Mouse (Mus musculus): ENCODE measurements around the gene Dot1l. TPM values are rescaled to one million over a fixed set of nuclear protein-coding genes. Genes with fewer than 3 reads are reported as not detected.

Gene Dot1l
- polyA plus RNA-seq, 1 experiment from 2014 or later = 7.5 TPM

DNA sequence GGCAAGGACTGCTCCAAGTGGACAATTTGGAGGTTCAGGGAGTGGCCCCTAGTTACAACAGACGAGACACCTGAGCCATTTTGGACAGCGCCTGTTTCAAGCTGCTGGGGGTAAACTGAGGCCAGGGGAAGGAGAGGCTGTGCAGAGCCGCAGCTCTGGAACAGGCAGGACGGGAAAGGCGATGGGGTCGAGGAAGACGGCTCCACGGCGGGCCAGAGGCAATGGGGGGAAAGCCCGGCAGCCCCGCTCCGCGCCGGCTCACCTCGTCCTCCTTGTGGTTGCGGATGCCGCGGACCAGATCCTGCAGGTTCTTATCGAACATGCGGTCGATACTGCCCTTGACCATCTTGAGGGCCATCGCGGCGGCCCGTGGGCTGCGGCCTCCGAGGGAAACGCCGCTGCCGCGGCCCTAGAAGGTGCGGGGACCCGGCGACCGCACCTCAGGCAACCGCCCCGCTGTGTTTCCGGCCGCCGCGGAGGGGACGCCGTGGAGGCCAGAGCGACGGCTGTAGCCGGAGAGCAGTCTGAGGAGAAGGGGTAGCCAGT, 13.3 kb upstream of the Dot1l start:
- H3K9ac ChIP-seq (ENCODE audit: low read depth, low read length) = peak overlapping the region; percentile 96
- no peaks in the 10 kb centered on the region for H3K9me3 ChIP-seq (replicated peaks; ENCODE audit: control insufficient read depth, low read length)
- peak; percentile 35; the same call in 1 of the 2 replicates for ATAC-seq (ENCODE audit: low read depth)
- 0% methylated on average over 46 of the region's 46 CpGs for WGBS (ENCODE audit: insufficient replicate concordance)
- H3K4me1 ChIP-seq (ENCODE audit: control insufficient read depth, low read depth, low read length) = peaks cover 40% of the 10 kb centered on the region
- no peaks in the 10 kb centered on the region for H3K27me3 ChIP-seq (ENCODE audit: control insufficient read depth, insufficient read depth, low read depth, low read length)
- H3K27ac ChIP-seq (ENCODE audit: low read length) = peak overlapping the region; percentile 71
- peak overlapping the region; percentile 73 for H3K4me2 ChIP-seq (ENCODE audit: low read depth, low read length)
- H3K4me3 ChIP-seq (ENCODE audit: low read depth, low read length) = peak overlapping the region; percentile 97
- no peaks in the 10 kb centered on the region for H3K36me3 ChIP-seq (ENCODE audit: control insufficient read depth, insufficient read depth)

DNA sequence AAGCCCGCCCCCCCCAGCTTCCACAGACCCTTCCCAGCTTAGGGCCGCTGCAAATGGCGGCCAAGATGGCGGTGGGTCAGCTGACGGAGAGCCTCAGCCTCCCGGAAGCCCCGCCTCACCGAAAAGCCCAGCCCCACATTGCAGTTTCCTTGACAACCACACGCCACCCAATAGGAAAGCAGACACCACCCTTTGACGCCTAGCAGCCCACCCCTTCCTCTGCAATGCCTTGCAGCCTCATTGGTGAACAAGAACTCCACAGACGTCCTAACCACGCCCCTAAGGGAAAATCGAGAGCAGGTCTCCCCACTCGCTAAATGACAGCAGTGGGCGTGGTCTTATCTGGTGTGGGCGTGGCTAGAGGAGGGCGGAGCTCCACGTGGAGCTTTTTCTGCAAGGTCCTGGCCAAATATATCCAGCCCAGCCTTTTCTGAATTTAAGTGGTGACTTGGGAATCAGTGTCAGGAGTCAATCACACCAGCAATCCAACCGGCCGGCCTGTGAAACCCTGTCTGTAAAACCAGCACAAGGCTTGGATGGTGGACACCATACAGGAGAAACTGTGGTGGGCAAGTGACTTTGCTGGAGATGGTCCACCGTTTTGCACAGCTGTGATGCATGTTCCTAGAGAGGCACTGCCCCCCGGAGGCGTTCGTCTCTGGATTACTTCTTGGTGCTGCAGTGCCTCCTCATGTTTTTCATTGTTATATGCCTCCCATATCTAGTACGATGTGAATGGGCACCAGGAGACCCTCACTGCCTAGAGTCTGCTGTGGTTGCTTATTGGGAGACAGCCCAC, 12.6 kb upstream of the Dot1l start, which contains the start of gene Ap3d1:
Ap3d1 (minus strand) TSS at position 85 of the 799 bp plus-strand sequence.
- peak; percentile 98 for ATAC-seq (ENCODE audit: low read depth)
- Histone ChIP-seq H3K27ac (ENCODE audit: low read length) (peak within 1 kb of the TSS; percentile 71), H3K4me1 (ENCODE audit: control insufficient read depth, low read depth, low read length) (peaks cover 40% of the 10 kb centered on the region), H3K27me3 (ENCODE audit: control insufficient read depth, insufficient read depth, low read depth, low read length) (no peaks in the 10 kb centered on the region), H3K4me3 (ENCODE audit: low read depth, low read length) (peak within 1 kb of the TSS; percentile 97), H3K9me3 (replicated peaks; ENCODE audit: control insufficient read depth, low read length) (no peaks in the 10 kb centered on the region), H3K4me2 (ENCODE audit: low read depth, low read length) (peak within 1 kb of the TSS; percentile 73), H3K9ac (ENCODE audit: low read depth, low read length) (peak within 1 kb of the TSS; percentile 96), H3K36me3 (ENCODE audit: control insufficient read depth, insufficient read depth) (no peaks in the 10 kb centered on the region)
- WGBS (ENCODE audit: insufficient replicate concordance) = 2% methylated on average over 25 of the region's 25 CpGs

DNA sequence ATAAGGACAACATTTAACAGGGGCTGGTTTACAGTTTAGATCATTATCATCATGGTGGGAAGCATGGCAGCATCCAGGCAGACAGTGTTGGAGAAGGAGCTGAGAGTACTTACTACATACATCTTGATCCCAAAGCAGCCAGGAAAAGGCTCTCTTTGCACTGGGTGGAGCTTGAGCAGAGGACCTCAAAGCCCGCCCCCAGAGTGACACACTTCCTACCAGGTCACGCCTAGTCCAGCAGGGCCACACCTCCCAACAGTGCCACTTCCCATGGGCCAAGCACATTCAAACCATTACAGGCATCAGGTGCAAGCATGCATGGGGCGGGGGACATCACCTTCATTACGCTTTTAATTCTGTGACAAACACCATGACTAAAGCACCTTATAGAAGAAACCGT, 10.7 kb upstream of the Dot1l start:
- WGBS (ENCODE audit: insufficient replicate concordance) = 31% methylated on average over 5 of the region's 5 CpGs
- no peaks in the 10 kb centered on the region for H3K36me3 ChIP-seq (ENCODE audit: control insufficient read depth, insufficient read depth)
- no peaks in the 10 kb centered on the region for H3K27me3 ChIP-seq (ENCODE audit: control insufficient read depth, insufficient read depth, low read depth, low read length)
- H3K4me3 ChIP-seq (ENCODE audit: low read depth, low read length) = no peak overlapping the region
- H3K9ac ChIP-seq (ENCODE audit: low read depth, low read length) = no peak overlapping the region
- H3K27ac ChIP-seq (ENCODE audit: low read length) = no peak overlapping the region
- H3K4me1 ChIP-seq (ENCODE audit: control insufficient read depth, low read depth, low read length) = peaks cover 32% of the 10 kb centered on the region
- H3K9me3 ChIP-seq (replicated peaks; ENCODE audit: control insufficient read depth, low read length) = no peaks in the 10 kb centered on the region
- peak; percentile 57 for ATAC-seq (ENCODE audit: low read depth)
- peak overlapping the region; percentile 14; the same call in 1 of the 2 replicates for H3K4me2 ChIP-seq (ENCODE audit: low read depth, low read length)

DNA sequence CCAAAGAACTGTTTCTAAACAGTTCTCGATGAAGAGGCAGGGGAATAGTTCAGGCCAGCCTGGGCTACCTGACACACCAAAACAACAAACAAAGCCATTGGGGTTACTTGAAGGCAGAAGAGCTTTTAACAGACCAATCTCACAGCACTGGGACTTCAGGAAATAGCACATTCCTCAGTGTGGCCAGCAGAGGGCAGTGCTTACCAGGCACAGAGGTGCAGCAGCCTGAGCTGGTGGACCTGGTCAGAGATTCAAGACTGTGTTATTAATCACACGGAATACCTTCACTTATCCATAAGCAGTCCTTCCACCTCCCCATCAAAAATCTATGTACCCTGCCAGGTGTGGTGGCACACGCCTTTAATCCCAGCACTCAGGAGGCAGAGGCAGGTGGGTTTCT, 7.6 kb upstream of the Dot1l start:
- Histone ChIP-seq H3K36me3 (ENCODE audit: control insufficient read depth, insufficient read depth) (no peaks in the 10 kb centered on the region), H3K4me3 (ENCODE audit: low read depth, low read length) (no peak overlapping the region)
- 9% methylated on average over 3 of the region's 3 CpGs for WGBS (ENCODE audit: insufficient replicate concordance)

DNA sequence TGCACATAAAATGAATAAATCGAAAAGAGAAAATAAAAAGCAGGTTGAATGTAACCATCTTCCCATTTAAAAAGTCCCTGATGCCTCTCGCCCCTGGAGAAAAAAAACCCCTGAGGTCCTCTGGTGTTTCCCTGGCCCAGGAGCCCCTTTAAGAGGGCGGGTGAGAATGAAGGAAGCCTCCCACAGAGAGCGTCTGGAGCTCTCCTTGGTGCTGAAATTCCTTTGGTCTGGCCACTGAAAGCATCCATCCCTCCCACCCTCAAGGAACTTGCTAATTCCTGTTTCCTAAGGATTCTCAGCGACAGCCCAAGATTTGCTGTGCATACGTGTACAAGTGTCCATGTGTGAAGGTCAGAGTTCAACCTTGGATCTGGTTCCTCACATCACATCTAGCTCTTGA, 6.4 kb upstream of the Dot1l start:
- no peak overlapping the region for H3K4me3 ChIP-seq (ENCODE audit: low read depth, low read length)
- peaks cover 26% of the 10 kb centered on the region for H3K4me1 ChIP-seq (ENCODE audit: control insufficient read depth, low read depth, low read length)
- no peak overlapping the region for H3K4me2 ChIP-seq (ENCODE audit: low read depth, low read length)
- no peaks in the 10 kb centered on the region for H3K36me3 ChIP-seq (ENCODE audit: control insufficient read depth, insufficient read depth)
- ATAC-seq (ENCODE audit: low read depth) = no peak
- H3K27ac ChIP-seq (ENCODE audit: low read length) = no peak overlapping the region
- H3K9ac ChIP-seq (ENCODE audit: low read depth, low read length) = no peak overlapping the region
- WGBS (ENCODE audit: insufficient replicate concordance) = 4% methylated on average over 6 of the region's 6 CpGs
- H3K9me3 ChIP-seq (replicated peaks; ENCODE audit: control insufficient read depth, low read length) = no peaks in the 10 kb centered on the region
- H3K27me3 ChIP-seq (ENCODE audit: control insufficient read depth, insufficient read depth, low read depth, low read length) = no peaks in the 10 kb centered on the region

More for the DNA sequence above, 7.6 kb upstream of the Dot1l start:
- peaks cover 28% of the 10 kb centered on the region for H3K4me1 ChIP-seq (ENCODE audit: control insufficient read depth, low read depth, low read length)
- H3K27ac ChIP-seq (ENCODE audit: low read length) = no peak overlapping the region
- no peak overlapping the region for H3K4me2 ChIP-seq (ENCODE audit: low read depth, low read length)
- H3K9me3 ChIP-seq (replicated peaks; ENCODE audit: control insufficient read depth, low read length) = no peaks in the 10 kb centered on the region
- no peak for ATAC-seq (ENCODE audit: low read depth)
- H3K27me3 ChIP-seq (ENCODE audit: control insufficient read depth, insufficient read depth, low read depth, low read length) = no peaks in the 10 kb centered on the region
- no peak overlapping the region for H3K9ac ChIP-seq (ENCODE audit: low read depth, low read length)

DNA sequence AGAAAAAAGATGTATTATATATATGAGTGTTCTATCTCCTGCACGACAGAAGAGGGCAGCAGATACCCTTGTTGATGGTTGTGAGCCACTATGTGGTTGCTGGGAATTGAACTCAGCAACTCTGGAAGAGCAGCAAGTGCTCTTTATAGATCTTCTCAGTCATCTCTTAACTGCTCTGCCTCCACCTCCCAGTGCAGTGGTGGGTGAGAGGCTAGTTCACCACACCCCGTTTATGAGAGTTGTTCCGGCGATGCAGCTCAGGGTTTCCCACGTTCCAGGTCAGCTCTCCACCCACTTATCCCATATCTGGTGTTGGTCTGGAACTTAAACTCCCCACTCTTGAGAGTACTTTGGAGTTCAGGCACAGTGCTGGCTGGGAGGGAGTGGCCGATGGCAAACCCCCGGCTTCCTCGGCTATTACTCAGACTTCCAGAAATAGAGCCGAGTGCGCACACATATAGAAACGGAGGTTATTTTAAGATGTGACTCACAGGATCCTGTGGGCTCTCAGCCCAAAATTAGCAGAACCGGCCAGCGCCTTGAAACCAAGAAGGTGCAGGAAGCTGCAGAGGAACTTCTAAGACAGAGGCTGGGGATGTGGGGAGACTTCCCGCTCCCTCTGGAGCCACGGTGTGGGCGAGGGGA, 3.7 kb upstream of the Dot1l start:
- peak overlapping the region; percentile 44 for H3K4me3 ChIP-seq (ENCODE audit: low read depth, low read length)
- H3K4me2 ChIP-seq (ENCODE audit: low read depth, low read length) = peak overlapping the region; percentile 68
- no peaks in the 10 kb centered on the region for H3K36me3 ChIP-seq (ENCODE audit: control insufficient read depth, insufficient read depth)
- no peaks in the 10 kb centered on the region for H3K27me3 ChIP-seq (ENCODE audit: control insufficient read depth, insufficient read depth, low read depth, low read length)
- H3K27ac ChIP-seq (ENCODE audit: low read length) = peak overlapping the region; percentile 18
- WGBS (ENCODE audit: insufficient replicate concordance) = 2% methylated on average over 16 of the region's 16 CpGs
- H3K9ac ChIP-seq (ENCODE audit: low read depth, low read length) = peak overlapping the region; percentile 40
- no peak for ATAC-seq (ENCODE audit: low read depth)
- peaks cover 23% of the 10 kb centered on the region for H3K4me1 ChIP-seq (ENCODE audit: control insufficient read depth, low read depth, low read length)
- no peaks in the 10 kb centered on the region for H3K9me3 ChIP-seq (replicated peaks; ENCODE audit: control insufficient read depth, low read length)

DNA sequence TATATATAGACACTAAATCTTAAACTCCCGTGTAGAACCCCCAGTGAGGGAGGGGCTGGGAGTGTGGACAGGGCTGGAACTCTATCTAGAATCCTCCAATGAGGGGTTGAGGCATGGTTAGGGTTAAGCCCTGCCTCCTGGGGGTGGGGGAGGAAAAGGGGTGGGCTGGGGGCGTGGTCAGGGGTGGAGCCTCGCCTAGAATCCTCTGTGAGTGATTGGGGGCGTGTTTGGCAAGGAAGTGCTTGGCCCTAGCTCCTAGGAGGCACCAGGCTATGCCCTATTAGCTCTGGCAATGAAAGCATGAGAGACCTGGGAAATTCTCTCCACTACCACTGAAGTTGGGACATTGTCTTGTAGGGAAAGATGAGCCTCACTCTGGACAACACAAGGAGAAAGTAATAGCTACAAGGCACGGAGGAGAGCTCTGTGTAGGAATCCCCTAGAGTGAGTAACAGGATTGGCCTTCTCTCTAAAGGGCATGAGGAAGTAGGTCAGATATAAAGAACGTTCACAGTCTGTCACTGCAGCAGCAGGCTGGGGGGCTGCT, 2.9 kb upstream of the Dot1l start:
- H3K27ac ChIP-seq (ENCODE audit: low read length) = peak overlapping the region; percentile 18; the same call in 1 of the 2 replicates
- H3K4me1 ChIP-seq (ENCODE audit: control insufficient read depth, low read depth, low read length) = peaks cover 31% of the 10 kb centered on the region
- H3K9me3 ChIP-seq (replicated peaks; ENCODE audit: control insufficient read depth, low read length) = no peaks in the 10 kb centered on the region
- peak overlapping the region; percentile 40; the same call in 1 of the 2 replicates for H3K9ac ChIP-seq (ENCODE audit: low read depth, low read length)
- 2% methylated on average over 6 of the region's 6 CpGs for WGBS (ENCODE audit: insufficient replicate concordance)
- no peaks in the 10 kb centered on the region for H3K27me3 ChIP-seq (ENCODE audit: control insufficient read depth, insufficient read depth, low read depth, low read length)
- no peaks in the 10 kb centered on the region for H3K36me3 ChIP-seq (ENCODE audit: control insufficient read depth, insufficient read depth)
- peak overlapping the region; percentile 68 for H3K4me2 ChIP-seq (ENCODE audit: low read depth, low read length)
- H3K4me3 ChIP-seq (ENCODE audit: low read depth, low read length) = peak overlapping the region; percentile 44
- ATAC-seq (ENCODE audit: low read depth) = peak; percentile 58

DNA sequence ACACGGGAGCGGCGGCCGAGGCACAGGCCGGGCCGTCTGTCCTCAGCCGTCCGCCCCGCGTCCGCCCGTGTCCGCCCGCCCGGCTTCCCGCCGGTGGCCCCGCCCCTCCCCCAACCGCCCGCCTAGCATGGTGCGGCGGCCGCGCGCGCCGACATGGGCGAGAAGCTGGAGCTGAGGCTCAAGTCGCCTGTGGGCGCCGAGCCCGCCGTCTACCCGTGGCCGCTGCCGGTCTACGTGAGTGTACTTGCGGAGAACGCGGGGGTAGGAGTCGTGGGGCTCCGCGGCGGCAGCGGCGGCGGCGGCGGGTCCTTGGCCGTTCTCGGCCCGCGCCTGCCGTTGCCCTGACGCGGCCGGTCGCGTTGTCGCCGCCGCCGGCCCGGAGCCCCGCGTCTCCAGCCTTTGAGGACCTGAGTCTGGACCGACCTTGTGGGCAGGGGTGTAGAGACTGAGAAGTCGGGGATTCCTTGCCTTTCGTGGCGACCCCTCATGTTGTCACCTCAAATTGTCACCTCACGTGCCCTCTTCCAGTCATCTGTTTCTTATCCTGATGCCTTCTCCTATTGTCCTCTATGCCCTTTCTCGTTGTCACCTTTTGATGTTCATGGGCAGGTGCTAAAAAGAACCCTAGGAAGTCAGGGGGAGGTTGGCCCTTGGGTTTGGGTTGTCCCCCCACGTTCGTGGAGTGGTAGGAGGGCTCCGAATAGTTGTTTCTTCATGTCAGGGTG, 447 bp downstream of the Dot1l start:
- peak overlapping the region; percentile 94 for H3K9ac ChIP-seq (ENCODE audit: low read depth, low read length)
- ATAC-seq (ENCODE audit: low read depth) = peak; percentile 55
- peak overlapping the region; percentile 82 for H3K27ac ChIP-seq (ENCODE audit: low read length)
- H3K9me3 ChIP-seq (replicated peaks; ENCODE audit: control insufficient read depth, low read length) = no peaks in the 10 kb centered on the region
- H3K4me3 ChIP-seq (ENCODE audit: low read depth, low read length) = peak overlapping the region; percentile 97
- H3K4me2 ChIP-seq (ENCODE audit: low read depth, low read length) = peak overlapping the region; percentile 76
- no peaks in the 10 kb centered on the region for H3K36me3 ChIP-seq (ENCODE audit: control insufficient read depth, insufficient read depth)
- under 1% methylated on average over 64 of the region's 75 CpGs for WGBS (ENCODE audit: insufficient replicate concordance)
- no peaks in the 10 kb centered on the region for H3K27me3 ChIP-seq (ENCODE audit: control insufficient read depth, insufficient read depth, low read depth, low read length)
- H3K4me1 ChIP-seq (ENCODE audit: control insufficient read depth, low read depth, low read length) = peaks cover 56% of the 10 kb centered on the region

Measured in liver, embryonic 16.5 days (tissue).